Mouse (Mus musculus): Measurements from ENCODE around the gene Tram1l1. TPM values are rescaled to one million over a fixed set of nuclear protein-coding genes. Genes with fewer than 3 reads are reported as not detected.
A peak's percentile ranks its signal among the peaks of the same experiment; 100 is the strongest.
"Not testable (repeated sequence)": the region's sequence is repeated elsewhere in the genome, so short reads cannot be mapped to it uniquely, and the experiment has no call there.

Tram1l1 gene
- polyA plus RNA-seq (2015; fragmentation: Nextera tagmentation; extraction: Ambion mirVana) = 42.4 and 51.2 TPM in 2 replicates

- peak; percentile 97 for ATAC-seq (ENCODE audit: low FRiP score)
- WGBS = 2% methylated on average over 47 of the region's 53 CpGs
Measured at GRCm38 (mm10) chr3:124320821-124321576, at the start of gene Tram1l1. Gene Tram1l1, plus strand, starts transcription at chr3:124320855.

GRCm38 (mm10) chr3:124271229-124271628, 49.4 kb upstream of the Tram1l1 start:
- WGBS = 66% methylated on average over 4 of the region's 4 CpGs
- Histone ChIP-seq H3K36me3 (no peaks in the 10 kb centered on the region), H3K4me3 (replicated peaks) (no peak overlapping the region), H3K27me3 (replicated peaks) (no peaks in the 10 kb centered on the region), H3K9ac (replicated peaks) (no peak overlapping the region), H3K4me1 (0 out of 2 replicates have a peak, but pooled peaks cover 2% of the 10 kb centered on the region), H3K27ac (replicated peaks) (no peak overlapping the region), H3K9me3 (replicated peaks) (no peaks in the 10 kb centered on the region), H3K4me2 (no peak overlapping the region)
- ATAC-seq (ENCODE audit: low FRiP score) = no peak

More at GRCm38 (mm10) chr3:124320821-124321576, at the start of gene Tram1l1:
- Histone ChIP-seq H3K27ac (replicated peaks) (peak within 1 kb of the TSS; percentile 89), H3K27me3 (replicated peaks) (no peaks in the 10 kb centered on the region), H3K9me3 (replicated peaks) (no peaks in the 10 kb centered on the region), H3K4me1 (peaks cover 26% of the 10 kb centered on the region), H3K4me2 (peak within 1 kb of the TSS; percentile 71), H3K36me3 (no peaks in the 10 kb centered on the region), H3K9ac (replicated peaks) (peak within 1 kb of the TSS; percentile 54), H3K4me3 (replicated peaks) (peak within 1 kb of the TSS; percentile 72)

DNA sequence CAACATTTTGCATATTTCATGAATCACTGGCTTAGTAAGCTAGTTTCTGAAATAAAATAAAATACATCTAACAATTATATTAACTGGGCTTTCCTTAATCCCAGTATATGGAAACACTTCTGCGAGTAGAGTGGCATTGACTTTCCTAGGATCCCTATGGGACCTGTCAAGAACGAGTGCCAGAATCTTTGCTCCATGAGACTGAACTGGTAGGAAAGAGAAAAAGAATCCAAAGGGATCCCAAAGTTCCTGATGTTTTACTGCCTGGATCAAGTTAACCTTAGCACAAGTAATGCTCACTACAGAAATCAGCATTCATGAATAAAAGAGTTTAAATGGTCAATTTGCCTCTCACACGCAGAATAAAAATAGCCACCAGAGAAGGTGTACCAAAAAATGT, 49.0 kb upstream of the Tram1l1 start:
- H3K27ac ChIP-seq (replicated peaks) = no peak overlapping the region
- 0 out of 2 replicates have a peak, but pooled peaks cover 2% of the 10 kb centered on the region for H3K4me1 ChIP-seq
- no peak overlapping the region for H3K4me2 ChIP-seq
- no peak overlapping the region for H3K4me3 ChIP-seq (replicated peaks)
- no peaks in the 10 kb centered on the region for H3K9me3 ChIP-seq (replicated peaks)
- H3K9ac ChIP-seq (replicated peaks) = no peak overlapping the region
- H3K36me3 ChIP-seq = no peaks in the 10 kb centered on the region
- ATAC-seq (ENCODE audit: low FRiP score) = no peak
- 63% methylated on average over 3 of the region's 3 CpGs for WGBS
- no peaks in the 10 kb centered on the region for H3K27me3 ChIP-seq (replicated peaks)

GRCm38 (mm10) chr3:124272465-124273089, 48.1 kb upstream of the Tram1l1 start:
- Histone ChIP-seq H3K36me3 (no peaks in the 10 kb centered on the region), H3K9me3 (replicated peaks) (no peaks in the 10 kb centered on the region), H3K4me3 (replicated peaks) (no peak overlapping the region), H3K4me1 (0 out of 2 replicates have a peak, but pooled peaks cover 2% of the 10 kb centered on the region), H3K27me3 (replicated peaks) (no peaks in the 10 kb centered on the region), H3K9ac (replicated peaks) (no peak overlapping the region), H3K27ac (replicated peaks) (no peak overlapping the region), H3K4me2 (no peak overlapping the region)
- 0 out of 2 replicates have a peak, but pooled peaks have one; percentile 43 for ATAC-seq (ENCODE audit: low FRiP score)
- WGBS = 34% methylated on average over 2 of the region's 2 CpGs

DNA sequence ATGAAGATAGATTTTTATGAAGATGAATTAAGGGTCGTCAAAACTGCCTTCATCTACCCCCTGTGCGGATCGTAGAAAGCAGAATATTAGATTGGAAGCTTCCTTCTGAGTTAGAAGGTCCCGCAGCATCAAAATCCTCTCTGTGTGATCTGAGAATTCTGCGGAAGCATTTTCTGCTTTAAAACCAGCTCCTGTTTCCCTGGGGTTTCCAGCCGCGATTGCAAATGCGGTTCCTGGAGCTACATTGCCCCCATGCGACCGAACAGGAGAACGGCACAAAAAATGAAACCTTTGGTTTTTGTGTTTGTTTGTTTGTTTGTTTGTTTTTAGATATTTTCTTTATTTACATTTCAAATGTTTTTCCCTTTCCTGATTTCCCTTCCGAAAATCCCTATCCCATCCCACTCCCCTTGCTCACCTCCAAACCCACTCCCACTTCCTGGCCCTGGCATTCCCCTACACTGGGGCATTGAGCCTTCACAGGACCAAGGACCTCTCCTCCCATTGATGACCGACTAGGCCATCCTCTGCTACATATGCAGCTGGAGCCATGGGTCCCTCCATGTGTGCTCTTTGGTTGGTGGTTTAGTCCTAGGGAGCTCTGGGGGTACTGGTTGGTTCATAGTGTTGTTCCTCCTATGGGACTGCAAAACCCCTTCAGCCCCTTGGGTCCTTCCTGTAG, 45.6 kb upstream of the Tram1l1 start:
- H3K27me3 ChIP-seq (replicated peaks); H3K9ac ChIP-seq (replicated peaks); H3K4me1 ChIP-seq; H3K27ac ChIP-seq (replicated peaks); H3K36me3 ChIP-seq; H3K4me3 ChIP-seq (replicated peaks); H3K9me3 ChIP-seq (replicated peaks): not testable (repeated sequence)
- H3K4me2 ChIP-seq = peak overlapping the region; percentile 50
- ATAC-seq (ENCODE audit: low FRiP score) = peak; percentile 83
- WGBS = 12% methylated on average over 13 of the region's 13 CpGs

- ATAC-seq (ENCODE audit: low FRiP score) = not testable (repeated sequence)
Measured at GRCm38 (mm10) chr3:124288936-124289335, 31.7 kb upstream of the Tram1l1 start.

GRCm38 (mm10) chr3:124319254-124319653, 1.4 kb upstream of the Tram1l1 start:
- WGBS = 79% methylated on average over 4 of the region's 4 CpGs
- Histone ChIP-seq H3K27ac (replicated peaks) (peak overlapping the region; percentile 2; the same call in 1 of the 2 replicates), H3K4me1 (peaks cover 22% of the 10 kb centered on the region), H3K9me3 (replicated peaks) (no peaks in the 10 kb centered on the region), H3K4me3 (replicated peaks) (no peak overlapping the region), H3K27me3 (replicated peaks) (no peaks in the 10 kb centered on the region), H3K36me3 (no peaks in the 10 kb centered on the region), H3K9ac (replicated peaks) (no peak overlapping the region), H3K4me2 (no peak overlapping the region)
- ATAC-seq (ENCODE audit: low FRiP score) = no peak

More at GRCm38 (mm10) chr3:124288936-124289335, 31.7 kb upstream of the Tram1l1 start:
- not testable (repeated sequence) for H3K4me1 ChIP-seq; H3K36me3 ChIP-seq; H3K4me2 ChIP-seq; H3K4me3 ChIP-seq (replicated peaks); H3K9me3 ChIP-seq (replicated peaks); H3K27me3 ChIP-seq (replicated peaks); H3K27ac ChIP-seq (replicated peaks); H3K9ac ChIP-seq (replicated peaks)
- 46% methylated on average over 7 of the region's 7 CpGs for WGBS

- Histone ChIP-seq H3K27ac (replicated peaks) (peak overlapping the region; percentile 89), H3K9me3 (replicated peaks) (no peaks in the 10 kb centered on the region), H3K4me2 (peak overlapping the region; percentile 71), H3K36me3 (no peaks in the 10 kb centered on the region), H3K27me3 (replicated peaks) (no peaks in the 10 kb centered on the region), H3K9ac (replicated peaks) (peak overlapping the region; percentile 54), H3K4me1 (peaks cover 25% of the 10 kb centered on the region), H3K4me3 (replicated peaks) (peak overlapping the region; percentile 72)
- peak; percentile 58 for ATAC-seq (ENCODE audit: low FRiP score)
- 2% methylated on average over 2 of the region's 2 CpGs for WGBS
Measured at GRCm38 (mm10) chr3:124320398-124320797, 257 bp upstream of the Tram1l1 start.

GRCm38 (mm10) chr3:124346445-124346844, 25.8 kb downstream of the Tram1l1 start:
- Histone ChIP-seq H3K4me3 (replicated peaks) (no peak overlapping the region), H3K9me3 (replicated peaks) (no peaks in the 10 kb centered on the region), H3K4me2 (no peak overlapping the region), H3K9ac (replicated peaks) (no peak overlapping the region), H3K27me3 (replicated peaks) (no peaks in the 10 kb centered on the region), H3K27ac (replicated peaks) (no peak overlapping the region), H3K4me1 (no peaks in the 10 kb centered on the region), H3K36me3 (no peaks in the 10 kb centered on the region)
- ATAC-seq (ENCODE audit: low FRiP score) = no peak

DNA sequence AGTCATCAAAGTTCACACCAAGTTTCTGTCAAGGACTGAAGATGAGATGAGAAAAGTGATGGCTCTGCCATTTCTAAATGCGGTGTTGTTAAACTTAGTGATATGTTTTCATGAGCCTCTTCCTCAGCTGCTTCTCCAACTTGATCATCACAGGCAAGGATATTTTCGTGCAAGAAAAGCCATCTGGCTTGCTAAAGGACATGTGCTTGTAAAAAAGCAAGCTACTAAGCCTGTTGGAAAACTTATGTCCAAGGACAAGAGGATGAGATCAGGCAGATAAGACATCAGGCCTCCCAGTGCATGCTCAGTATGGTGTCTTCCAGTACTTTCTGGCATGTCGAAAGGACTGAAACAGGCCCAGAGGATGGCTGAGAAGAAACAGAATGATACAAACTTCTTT, 36.9 kb downstream of the Tram1l1 start:
- Histone ChIP-seq H3K4me1 (no peaks in the 10 kb centered on the region), H3K9ac (replicated peaks) (no peak overlapping the region), H3K4me3 (replicated peaks) (no peak overlapping the region), H3K9me3 (replicated peaks) (no peaks in the 10 kb centered on the region), H3K27me3 (replicated peaks) (no peaks in the 10 kb centered on the region), H3K27ac (replicated peaks) (no peak overlapping the region), H3K36me3 (no peaks in the 10 kb centered on the region), H3K4me2 (no peak overlapping the region)
- WGBS = 91% methylated on average over 3 of the region's 3 CpGs
- ATAC-seq (ENCODE audit: low FRiP score) = no peak

GRCm38 (mm10) chr3:124372031-124372430, 51.4 kb downstream of the Tram1l1 start:
- no peak overlapping the region for H3K27ac ChIP-seq (replicated peaks)
- no peaks in the 10 kb centered on the region for H3K36me3 ChIP-seq
- H3K4me3 ChIP-seq (replicated peaks) = no peak overlapping the region
- 87% methylated on average over 2 of the region's 2 CpGs for WGBS
- ATAC-seq (ENCODE audit: low FRiP score) = no peak
- no peaks in the 10 kb centered on the region for H3K4me1 ChIP-seq
- H3K9ac ChIP-seq (replicated peaks) = no peak overlapping the region
- no peaks in the 10 kb centered on the region for H3K9me3 ChIP-seq (replicated peaks)
- H3K27me3 ChIP-seq (replicated peaks) = no peaks in the 10 kb centered on the region
- no peak overlapping the region for H3K4me2 ChIP-seq

All from neural tube, embryonic 15.5 days (tissue).